Mouse (Mus musculus) liver, embryonic 11.5 days (tissue): Measurements from ENCODE around the gene Ccn6. TPM values are rescaled to one million over a fixed set of nuclear protein-coding genes. Genes with fewer than 3 reads are reported as not detected.
"Not testable (repeated sequence)": the region's sequence is repeated elsewhere in the genome, so short reads cannot be mapped to it uniquely, and the experiment has no call there.

ENCODE experiments used
- ATAC-seq: fragments of 200-750 bp; cut with Nextera tagmentation; replicated peaks from 2 replicates; pipeline ENCODE4 v1.8.0; 2017; ENCODE audit warnings: moderate number of reproducible peaks, mild to moderate bottlenecking, moderate TSS enrichment, moderate library complexity; ENCODE audit not compliant: low FRiP score
- DNase-seq: peaks from one replicate; pipeline ENCODE4 v3.0.0-alpha.2; 2017; ENCODE audit warnings: low spot score
- H3K27ac ChIP-seq: fragments of 300-500 bp; sonication (generic); 2 replicates; pipeline ENCODE4 v1.5.1; 2014; ENCODE audit warnings: mild to moderate bottlenecking, low read depth, low read length, control low read depth
- H3K27me3 ChIP-seq: fragments of 300-500 bp; sonication (generic); replicated peaks from 2 replicates; pipeline ENCODE4 v1.6.1; 2014; ENCODE audit warnings: low read length, mixed read lengths; ENCODE audit not compliant: control insufficient read depth, insufficient read depth
- H3K36me3 ChIP-seq: fragments of 300-500 bp; sonication (generic); 2 replicates; pipeline ENCODE4 v1.6.1; 2014; ENCODE audit warnings: mild to moderate bottlenecking, low read length, moderate library complexity, mixed read lengths; ENCODE audit not compliant: control insufficient read depth, insufficient read depth
- H3K4me1 ChIP-seq: fragments of 300-500 bp; sonication (generic); replicated peaks from 2 replicates; pipeline ENCODE4 v1.6.1; 2014; ENCODE audit warnings: low read length, mixed read lengths; ENCODE audit not compliant: control insufficient read depth, insufficient read depth
- H3K4me2 ChIP-seq: fragments of 300-500 bp; sonication (generic); 2 replicates; pipeline ENCODE4 v1.6.1; 2014; ENCODE audit warnings: mild to moderate bottlenecking, control low read depth, moderate library complexity
- H3K4me3 ChIP-seq: fragments of 300-500 bp; sonication (generic); 2 replicates; pipeline ENCODE4 v1.5.1; 2014; ENCODE audit warnings: low read depth, low read length, control low read depth
- H3K9ac ChIP-seq: fragments of 300-500 bp; sonication (generic); 2 replicates; pipeline ENCODE4 v1.6.1; 2014; ENCODE audit warnings: low read depth, low read length, control low read depth
- H3K9me3 ChIP-seq: fragments of 300-500 bp; sonication (generic); 2 replicates; pipeline ENCODE4 v1.6.1; 2016; ENCODE audit warnings: low read length, inconsistent platforms, mixed read lengths; ENCODE audit not compliant: control insufficient read depth
- WGBS: fragments of 180-500 bp; shearing (Covaris S2); extraction: QIAGEN DNeasy Blood & Tissue Kit; methylation state at CpG from one replicate; pipeline ENCODE4 v1.1.7; 2014; 5-methylcytosine and 5-hydroxymethylcytosine counted together
- polyA plus RNA-seq: library from polyadenylated mRNA; unstranded; fragments of >200 nt; fragmentation: Nextera tagmentation; extraction: Ambion mirVana; gene quantifications from 2 replicates; pipeline ENCODE4 v1.2.1, GENCODE M21; 2014

Ccn6 gene
- 0.29 TPM in 1 of 2 replicates, not detected in the other for polyA plus RNA-seq

DNA sequence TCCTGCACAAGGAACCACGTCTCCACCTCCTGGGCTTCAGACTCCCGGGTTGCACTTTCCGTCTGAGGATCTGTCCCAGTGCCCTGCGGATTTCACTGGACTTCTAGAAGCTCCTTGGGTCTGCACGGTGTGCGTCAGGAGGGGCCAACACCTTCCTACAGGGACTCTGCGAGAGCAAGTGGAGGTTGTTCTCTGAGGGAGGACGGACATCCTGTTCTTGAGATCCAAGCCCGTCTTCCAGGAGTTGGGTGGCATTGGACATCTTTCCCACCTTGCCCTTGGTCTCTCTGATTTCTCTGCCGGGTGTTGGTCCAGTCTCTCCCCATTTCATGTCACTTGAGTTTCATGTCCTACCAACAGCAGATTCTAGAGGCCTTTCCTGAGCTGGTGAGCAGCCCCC lies at the start of gene Ccn6:
Ccn6 (minus strand) TSS at position 101 of the 400 bp plus-strand sequence.
- H3K9me3 ChIP-seq = no peaks in the 10 kb centered on the region
- no peak within 1 kb of the TSS for H3K9ac ChIP-seq
- DNase-seq (no peak), ATAC-seq (no peak)
- 85% methylated on average over 10 of the region's 10 CpGs for WGBS
- H3K4me1 ChIP-seq = no peaks in the 10 kb centered on the region
- H3K4me3 ChIP-seq = no peak within 1 kb of the TSS
- H3K27ac ChIP-seq = no peak within 1 kb of the TSS
- H3K27me3 ChIP-seq = no peaks in the 10 kb centered on the region; the same call in 1 of the 2 replicates
- peak within 1 kb of the TSS; percentile 24 for H3K4me2 ChIP-seq
- no peaks in the 10 kb centered on the region for H3K36me3 ChIP-seq

DNA sequence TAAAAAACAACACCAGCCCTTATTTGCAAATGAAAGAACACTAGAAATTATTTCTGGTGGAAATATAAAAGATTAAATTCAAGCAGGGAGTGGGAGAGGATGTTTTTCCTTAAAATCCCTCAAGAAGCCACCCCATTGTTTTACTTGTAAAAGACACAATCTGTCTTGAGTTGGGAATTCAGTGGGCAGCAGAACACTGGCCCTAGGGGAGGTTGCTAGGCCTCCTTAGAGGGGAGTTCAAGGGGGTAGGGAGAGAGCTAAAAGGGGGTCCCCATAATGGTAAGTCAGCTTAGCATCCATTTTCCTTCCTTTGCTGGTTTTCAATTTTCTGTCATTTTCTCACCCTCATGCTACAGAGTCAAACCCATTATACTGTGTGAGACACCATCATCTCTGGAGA lies 46.4 kb upstream of the Ccn6 start:
- no peak overlapping the region for H3K9ac ChIP-seq
- no peak overlapping the region for H3K4me3 ChIP-seq
- H3K9me3 ChIP-seq = no peaks in the 10 kb centered on the region
- ATAC-seq (no peak), DNase-seq (no peak)
- H3K36me3 ChIP-seq = no peaks in the 10 kb centered on the region
- no peak overlapping the region for H3K27ac ChIP-seq
- H3K4me1 ChIP-seq = no peaks in the 10 kb centered on the region
- no peak overlapping the region for H3K4me2 ChIP-seq
- no peaks in the 10 kb centered on the region for H3K27me3 ChIP-seq

DNA sequence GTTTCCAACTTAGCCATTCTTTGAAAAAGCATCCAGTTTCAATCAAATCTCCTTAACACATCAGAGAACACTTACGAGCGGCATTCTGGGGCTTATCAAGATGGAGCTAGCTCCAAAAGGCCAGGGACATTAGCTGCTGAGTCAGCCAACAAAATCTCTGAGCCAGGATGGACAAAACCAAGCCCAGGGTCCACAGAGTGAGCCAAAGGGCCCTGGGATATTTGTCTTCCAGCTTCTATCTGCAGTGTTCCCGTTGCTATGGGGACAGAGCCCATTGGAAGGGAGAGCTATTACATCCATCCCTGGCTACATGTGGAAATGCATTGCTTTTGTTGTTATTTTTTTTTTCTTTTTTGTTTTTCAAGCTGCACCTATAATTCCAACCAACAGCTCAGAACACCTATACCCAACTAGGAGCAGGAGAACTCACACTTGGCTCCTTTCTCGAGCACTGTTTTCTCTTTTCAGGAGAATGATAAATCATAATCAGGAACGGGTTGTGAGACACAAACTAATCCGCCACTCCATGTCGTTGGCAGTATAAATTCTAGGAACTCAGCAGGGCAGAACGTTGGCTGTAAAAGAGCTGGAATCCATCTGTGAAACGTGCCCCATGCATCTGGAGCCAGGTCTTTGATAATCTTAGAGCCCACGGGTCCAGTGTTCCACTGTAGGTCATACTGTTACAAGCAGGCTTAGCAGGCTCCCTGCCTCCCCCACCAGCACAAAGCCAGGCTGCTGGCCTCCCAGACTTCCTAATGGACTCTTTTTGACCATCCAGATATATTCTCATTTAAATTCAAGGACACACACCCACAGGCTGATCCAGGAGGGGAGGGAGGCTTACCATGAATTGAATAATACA lies 45.8 kb upstream of the Ccn6 start:
- H3K27me3 ChIP-seq = no peaks in the 10 kb centered on the region
- H3K4me2 ChIP-seq = no peak overlapping the region
- H3K9ac ChIP-seq = no peak overlapping the region
- no peaks in the 10 kb centered on the region for H3K4me1 ChIP-seq
- WGBS = 58% methylated on average over 10 of the region's 10 CpGs
- no peaks in the 10 kb centered on the region for H3K36me3 ChIP-seq
- ATAC-seq (no peak), DNase-seq (no peak)
- H3K4me3 ChIP-seq = no peak overlapping the region
- H3K9me3 ChIP-seq = no peaks in the 10 kb centered on the region
- H3K27ac ChIP-seq = no peak overlapping the region

DNA sequence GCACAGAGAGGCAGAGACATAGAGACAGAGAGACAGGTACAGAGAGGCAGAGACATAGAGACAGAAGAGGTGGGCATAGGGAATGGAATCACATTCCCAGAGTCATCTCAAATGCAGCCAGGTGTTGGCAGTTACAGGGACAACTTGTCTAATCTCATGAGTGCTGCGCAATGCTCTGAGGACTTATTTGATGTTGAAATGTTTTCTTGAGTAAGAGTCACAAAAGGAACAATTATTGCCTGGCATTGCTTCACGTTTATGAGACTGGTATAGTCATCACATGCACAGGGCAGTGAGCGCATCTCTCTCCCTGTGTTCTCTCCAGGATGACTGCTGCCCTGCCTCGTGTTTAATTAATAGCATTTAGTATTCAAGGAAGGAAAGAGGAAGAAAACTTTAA lies 45.1 kb upstream of the Ccn6 start:
- Histone ChIP-seq H3K4me1 (no peaks in the 10 kb centered on the region), H3K9ac (no peak overlapping the region), H3K36me3 (no peaks in the 10 kb centered on the region), H3K27ac (no peak overlapping the region), H3K27me3 (no peaks in the 10 kb centered on the region), H3K4me3 (no peak overlapping the region), H3K4me2 (no peak overlapping the region), H3K9me3 (no peaks in the 10 kb centered on the region)
- 67% methylated on average over 4 of the region's 4 CpGs for WGBS
- ATAC-seq (no peak), DNase-seq (no peak)

DNA sequence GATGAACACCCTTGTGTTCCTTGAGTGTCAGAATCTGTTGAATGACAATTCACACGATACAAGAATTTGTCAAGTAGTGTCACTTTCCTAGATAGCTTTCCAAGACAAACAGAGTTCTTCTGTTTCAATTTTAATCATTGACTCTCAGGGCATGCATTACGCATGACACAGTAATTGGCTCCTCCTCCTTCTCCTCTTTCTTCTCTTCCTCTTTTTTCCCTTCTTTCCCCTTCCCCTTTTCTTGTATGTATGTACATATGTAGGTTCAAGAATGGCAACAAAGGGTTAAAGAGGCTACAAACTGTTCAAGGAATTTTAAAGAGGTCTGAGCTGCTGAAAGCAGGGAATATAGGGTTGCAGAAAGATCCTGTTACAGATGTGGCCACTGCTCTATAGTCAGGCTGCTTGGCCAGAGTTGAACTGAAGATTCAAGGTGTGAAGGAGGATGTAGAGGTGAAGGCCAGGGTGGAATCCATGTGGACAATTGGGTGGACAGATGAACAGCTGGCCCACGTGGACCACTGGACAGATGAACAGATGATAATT lies 43.8 kb upstream of the Ccn6 start:
- DNase-seq (no peak), ATAC-seq (no peak)
- H3K4me1 ChIP-seq = no peaks in the 10 kb centered on the region
- no peaks in the 10 kb centered on the region for H3K9me3 ChIP-seq
- no peak overlapping the region for H3K27ac ChIP-seq
- H3K9ac ChIP-seq = no peak overlapping the region
- H3K4me3 ChIP-seq = no peak overlapping the region
- no peaks in the 10 kb centered on the region for H3K36me3 ChIP-seq
- H3K4me2 ChIP-seq = no peak overlapping the region
- no peaks in the 10 kb centered on the region for H3K27me3 ChIP-seq
- WGBS = 64% methylated on average over 3 of the region's 3 CpGs

- Histone ChIP-seq H3K9me3 (no peaks in the 10 kb centered on the region), H3K4me2 (no peak overlapping the region), H3K4me1 (no peaks in the 10 kb centered on the region), H3K9ac (no peak overlapping the region), H3K36me3 (no peaks in the 10 kb centered on the region), H3K4me3 (no peak overlapping the region), H3K27me3 (no peaks in the 10 kb centered on the region), H3K27ac (no peak overlapping the region)
- ATAC-seq (no peak), DNase-seq (no peak)
- 59% methylated on average over 4 of the region's 4 CpGs for WGBS
Observed at GRCm38 (mm10) chr10:39202490-39202889, 38.9 kb upstream of the Ccn6 start.

DNA sequence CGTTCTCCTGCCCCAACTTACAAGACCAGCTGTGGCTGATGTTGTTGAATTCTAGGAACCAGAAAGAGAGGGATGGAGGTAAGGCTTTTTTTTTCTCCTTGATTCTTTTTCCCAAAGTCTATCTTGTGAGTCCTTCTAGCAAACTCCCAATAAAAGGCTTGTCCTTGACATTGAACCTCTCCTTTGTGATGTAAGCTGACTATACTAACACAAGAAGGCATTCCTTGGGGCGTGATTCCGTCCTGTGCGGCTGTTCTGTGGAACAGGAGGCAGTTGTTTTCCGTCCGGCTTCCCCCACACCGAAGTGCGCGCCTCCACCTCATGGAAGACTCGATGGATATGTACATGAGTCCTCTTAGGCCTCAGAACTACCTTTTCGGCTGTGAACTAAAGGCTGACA lies 34.6 kb upstream of the Ccn6 start:
- H3K4me1 ChIP-seq, ATAC-seq, H3K4me2 ChIP-seq, H3K9me3 ChIP-seq, DNase-seq, H3K9ac ChIP-seq, H3K36me3 ChIP-seq, H3K27me3 ChIP-seq, H3K4me3 ChIP-seq, H3K27ac ChIP-seq: not testable (repeated sequence)
- 88% methylated on average over 11 of the region's 11 CpGs for WGBS

GRCm38 (mm10) chr10:39192673-39193072 lies 29.1 kb upstream of the Ccn6 start:
- H3K9me3 ChIP-seq = no peaks in the 10 kb centered on the region
- ATAC-seq (no peak), DNase-seq (no peak)
- no peaks in the 10 kb centered on the region for H3K4me1 ChIP-seq
- no peak overlapping the region for H3K27ac ChIP-seq
- no peaks in the 10 kb centered on the region for H3K27me3 ChIP-seq
- no peaks in the 10 kb centered on the region for H3K36me3 ChIP-seq
- H3K9ac ChIP-seq = no peak overlapping the region
- H3K4me3 ChIP-seq = no peak overlapping the region
- no peak overlapping the region for H3K4me2 ChIP-seq
- 48% methylated on average over 3 of the region's 3 CpGs for whole genome bisulfite sequencing

GRCm38 (mm10) chr10:39185545-39185906 lies 21.9 kb upstream of the Ccn6 start:
- no peaks in the 10 kb centered on the region for H3K36me3 ChIP-seq
- WGBS = 80% methylated on average over 4 of the region's 4 CpGs
- no peak overlapping the region for H3K27ac ChIP-seq
- H3K4me2 ChIP-seq = no peak overlapping the region
- no peaks in the 10 kb centered on the region for H3K9me3 ChIP-seq
- no peak overlapping the region for H3K9ac ChIP-seq
- no peaks in the 10 kb centered on the region; the same call in 1 of the 2 replicates for H3K4me1 ChIP-seq
- ATAC-seq = no peak
- no peak overlapping the region for H3K4me3 ChIP-seq
- H3K27me3 ChIP-seq = no peaks in the 10 kb centered on the region
- DNase-seq = no peak
